Mouse (Mus musculus): ENCODE measurements around the gene Gm49380.

- no peak for TF ChIP-seq POLR2A (IDR thresholded peaks at IDR 0.05; ENCODE audit: extremely low read depth, insufficient read depth, low read length)
- TF ChIP-seq CTCF (IDR thresholded peaks at IDR 0.05; ENCODE audit: low read depth, low read length) = no peak
Observed at GRCm38 (mm10) chr9:44159886-44160285, 46.6 kb upstream of the Gm49380 start.

Data from liver, adult 2 months (tissue).